Mouse (Mus musculus): ENCODE measurements around the gene Map2k5.

The Map2k5 gene

GRCm38 (mm10) chr9:63258768-63259167, 118.9 kb downstream of the Map2k5 start:
- no peak for DNase-seq (ENCODE audit: low read depth, low spot score)

GRCm38 (mm10) chr9:63257739-63258138, 120.0 kb downstream of the Map2k5 start:
- no peak for DNase-seq (ENCODE audit: low read depth, low spot score)

DNA sequence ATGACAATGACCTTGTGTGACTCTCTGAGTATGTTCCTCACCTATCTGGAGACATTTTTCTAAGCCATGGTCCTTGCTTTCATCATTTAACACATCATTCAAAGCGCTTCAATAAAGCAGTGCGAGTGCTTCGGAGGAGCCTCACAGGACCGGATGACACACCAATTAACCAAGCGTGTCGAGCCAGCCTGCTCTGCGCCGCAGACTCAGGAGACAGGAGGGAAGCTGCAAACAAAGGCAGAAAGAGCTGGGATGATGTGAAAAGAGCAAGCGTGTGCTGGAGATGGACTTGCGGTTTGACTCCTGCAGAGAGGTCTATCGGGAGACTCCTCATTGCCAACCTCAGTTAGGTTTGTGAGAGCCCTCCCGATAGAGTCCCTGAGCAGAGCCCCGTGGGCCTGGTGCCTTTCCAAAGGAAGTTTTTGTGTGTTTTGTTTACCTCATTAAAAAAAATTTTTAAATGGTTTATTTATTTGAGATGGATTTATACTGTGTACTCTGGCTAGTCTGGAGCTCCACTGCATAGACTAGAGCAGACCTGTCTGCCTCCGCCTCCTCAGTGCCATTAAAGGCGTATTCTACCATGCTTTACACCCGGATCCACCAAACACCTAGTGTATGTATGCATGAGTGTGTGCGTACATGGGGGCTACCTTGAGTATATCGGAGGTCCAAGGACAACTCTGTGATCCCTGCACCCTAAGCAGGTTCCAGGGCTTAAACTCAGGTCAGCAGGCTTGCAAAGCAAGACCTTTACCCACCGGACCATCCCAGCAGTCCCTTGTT, 126.7 kb downstream of the Map2k5 start:
- no peak for DNase-seq (ENCODE audit: low read depth, low spot score)

DNA sequence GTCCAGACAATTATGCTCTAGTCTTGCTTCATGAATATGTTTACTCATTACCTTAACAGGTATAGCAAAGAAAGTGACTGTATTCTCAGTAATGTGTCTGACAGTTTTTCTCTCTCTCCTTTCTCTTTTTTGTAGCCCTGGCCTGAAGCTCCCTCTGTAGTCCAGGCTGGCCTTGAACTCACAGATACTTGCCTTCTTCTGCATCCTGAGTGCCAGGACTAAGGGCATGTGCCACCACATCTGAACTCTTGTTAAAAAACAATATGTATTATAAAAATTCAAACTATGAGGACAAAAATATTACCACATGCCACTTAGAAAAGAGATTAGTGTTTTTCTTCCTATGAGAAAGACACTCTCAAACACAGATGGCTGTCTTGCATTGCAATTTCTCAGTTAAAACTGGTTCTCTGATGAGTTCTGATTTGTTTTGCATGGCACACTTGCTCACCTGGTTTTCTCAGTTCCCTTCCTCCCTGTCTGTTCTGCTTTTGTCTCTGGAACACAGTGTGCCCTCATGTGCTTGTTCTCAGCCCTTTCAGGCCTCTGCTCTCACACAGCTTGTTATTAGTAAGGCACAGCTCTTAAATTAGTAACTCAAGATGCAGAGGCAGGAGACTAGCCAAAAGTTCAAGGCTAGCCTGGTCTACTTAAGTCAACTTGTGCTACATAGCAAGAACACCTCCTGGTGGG, 129.5 kb downstream of the Map2k5 start:
- no peak for DNase-seq (ENCODE audit: low read depth, low spot score)

- no peak for DNase-seq (ENCODE audit: low read depth, low spot score)
These were observed 131.0 kb downstream of the Map2k5 start for GRCm38 (mm10) chr9:63246568-63247169.

DNA sequence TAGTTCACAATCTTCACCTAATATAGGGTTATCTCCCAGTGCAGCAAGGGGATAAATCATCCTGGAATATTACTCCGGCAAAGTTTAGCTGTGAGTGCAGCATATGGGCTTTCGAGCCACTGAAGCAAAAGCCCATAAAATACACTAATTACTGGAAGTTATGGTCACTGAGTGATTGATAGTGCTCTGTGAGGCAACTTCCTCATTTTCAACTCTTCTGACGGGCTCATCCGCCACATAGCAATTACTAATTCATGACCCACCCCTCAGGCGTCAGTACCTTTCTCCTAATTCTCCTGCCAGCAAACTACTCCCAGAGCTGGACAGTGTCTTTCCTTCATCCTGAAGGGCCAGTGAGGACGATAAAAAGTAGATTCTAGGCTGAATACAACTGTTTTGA, 135.7 kb downstream of the Map2k5 start:
- no peak for DNase-seq (ENCODE audit: low read depth, low spot score)

GRCm38 (mm10) chr9:63241241-63241640, 136.5 kb downstream of the Map2k5 start:
- DNase-seq (ENCODE audit: low read depth, low spot score) = no peak

DNA sequence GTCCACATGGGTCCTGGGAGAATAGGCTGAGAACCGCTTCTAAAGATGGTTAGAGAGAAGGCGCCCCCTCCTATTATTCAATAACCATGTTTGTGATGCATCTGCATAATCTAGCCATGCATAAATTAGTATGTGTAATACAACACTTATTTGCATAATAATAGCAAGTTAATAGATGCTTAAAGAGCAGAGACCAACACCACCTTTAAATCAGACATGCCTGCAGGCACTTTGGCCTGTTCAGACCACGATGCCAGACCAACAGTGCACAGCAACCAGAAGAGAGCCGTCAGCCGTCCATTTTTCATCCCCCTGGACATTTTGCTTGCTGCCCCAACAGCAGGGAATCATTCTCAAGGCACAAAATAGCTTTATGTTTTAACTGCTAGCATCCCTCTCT, 143.3 kb downstream of the Map2k5 start:
- DNase-seq (ENCODE audit: low read depth, low spot score) = no peak

DNA sequence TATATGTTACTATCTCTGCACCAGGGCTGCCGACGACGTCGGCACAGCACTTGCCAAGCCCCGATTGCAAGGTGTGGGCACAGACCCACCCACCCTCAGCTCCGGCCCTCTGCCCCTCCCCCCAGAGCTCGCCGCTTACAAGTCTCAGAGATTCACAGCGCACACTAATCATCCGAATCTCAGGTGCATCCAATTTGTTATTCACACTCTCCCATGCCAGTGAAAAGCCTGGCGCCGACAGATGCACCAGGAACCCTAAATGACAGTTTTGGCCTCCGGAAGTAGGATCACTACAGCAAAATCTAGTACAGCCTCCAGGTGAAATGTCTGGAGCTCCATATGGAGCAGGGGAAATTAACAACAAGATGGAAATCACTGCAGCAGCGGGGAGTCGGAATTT, 147.4 kb downstream of the Map2k5 start:
- DNase-seq (ENCODE audit: low read depth, low spot score) = no peak

GRCm38 (mm10) chr9:63229124-63229523, 148.6 kb downstream of the Map2k5 start:
- DNase-seq (ENCODE audit: low read depth, low spot score) = no peak

- no peak for DNase-seq (ENCODE audit: low read depth, low spot score)
These were observed 155.5 kb downstream of the Map2k5 start for GRCm38 (mm10) chr9:63222161-63222560.

- DNase-seq (ENCODE audit: low read depth, low spot score) = no peak
These were observed 157.9 kb downstream of the Map2k5 start for GRCm38 (mm10) chr9:63219851-63220250.

DNA sequence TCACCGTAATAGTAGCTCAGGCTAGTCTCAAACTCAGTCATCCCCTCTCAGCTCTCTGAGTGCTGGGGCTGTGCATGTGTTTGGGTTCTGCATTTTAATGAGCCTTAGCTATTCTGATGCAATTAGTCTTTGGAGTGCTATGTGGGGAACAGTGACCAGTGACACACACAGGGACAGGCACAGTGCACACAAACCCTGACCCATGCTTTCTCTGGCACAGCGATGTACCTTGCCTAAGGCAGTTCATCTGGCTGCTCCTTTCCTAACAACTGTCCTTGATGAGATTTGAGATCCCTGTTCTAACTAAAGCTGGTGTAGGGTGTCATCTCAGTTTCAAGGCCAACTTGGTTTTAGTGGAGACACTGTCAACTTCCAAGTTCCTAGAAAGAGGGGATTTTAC, 162.7 kb downstream of the Map2k5 start:
- no peak for DNase-seq (ENCODE audit: low read depth, low spot score)

- no peak for DNase-seq (ENCODE audit: low read depth, low spot score)
These were observed 170.9 kb downstream of the Map2k5 start for GRCm38 (mm10) chr9:63206769-63207276.

- DNase-seq (ENCODE audit: low read depth, low spot score) = no peak
These were observed 174.2 kb downstream of the Map2k5 start for GRCm38 (mm10) chr9:63203461-63203860.

GRCm38 (mm10) chr9:63201376-63202323, 176.1 kb downstream of the Map2k5 start:
- DNase-seq (ENCODE audit: low read depth, low spot score) = no peak

GRCm38 (mm10) chr9:63197252-63197651, 180.4 kb downstream of the Map2k5 start:
- DNase-seq (ENCODE audit: low read depth, low spot score) = no peak

DNA sequence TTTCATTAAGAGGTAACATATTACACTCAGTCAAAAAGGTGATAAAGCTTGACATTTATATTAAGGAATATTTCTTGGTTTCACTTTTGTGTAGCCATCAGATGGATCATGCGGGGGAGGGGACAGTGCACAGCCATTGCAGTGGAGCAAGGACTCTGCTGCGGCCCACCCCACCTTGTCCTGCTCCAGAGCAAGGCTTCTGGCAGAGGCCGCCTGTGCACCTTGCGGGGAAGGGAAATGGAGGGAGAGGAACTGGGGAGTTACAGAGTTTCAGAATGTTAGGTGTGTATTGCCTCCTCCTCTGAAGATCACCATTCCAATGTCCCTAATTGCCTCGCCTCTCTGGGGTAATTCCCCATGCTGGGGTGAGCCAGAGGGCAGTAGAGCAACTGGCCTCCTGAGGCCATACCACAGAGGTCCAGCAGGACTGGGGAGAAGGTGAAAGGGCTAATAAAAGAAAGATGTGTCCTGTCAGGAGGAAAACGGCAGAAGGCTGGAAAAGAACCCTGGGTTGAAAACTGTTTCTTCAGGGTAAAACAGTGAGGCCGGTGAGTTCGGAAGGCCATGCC, 181.5 kb downstream of the Map2k5 start:
- no peak for DNase-seq (ENCODE audit: low read depth, low spot score)

DNA sequence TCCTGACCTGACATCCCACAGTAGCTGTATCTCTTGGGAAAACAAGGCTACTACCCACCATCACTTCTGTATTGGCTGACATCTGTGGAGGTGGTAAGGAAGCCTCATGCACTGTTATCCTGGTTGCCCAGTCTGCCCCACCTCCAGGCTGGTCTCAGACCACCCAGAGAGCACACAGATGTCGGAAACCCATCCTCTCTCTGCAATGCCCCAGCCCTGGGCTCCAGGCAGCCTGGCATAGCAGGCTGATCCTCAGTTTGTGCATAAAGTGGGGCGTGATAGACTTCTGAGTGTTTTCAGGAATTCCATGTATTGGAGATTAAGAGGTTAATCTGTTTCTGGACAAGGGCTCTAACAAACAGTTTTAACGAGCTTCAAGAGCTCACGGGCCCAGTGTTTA, 182.2 kb downstream of the Map2k5 start:
- no peak for DNase-seq (ENCODE audit: low read depth, low spot score)

GRCm38 (mm10) chr9:63194791-63195190, 182.9 kb downstream of the Map2k5 start:
- DNase-seq (ENCODE audit: low read depth, low spot score) = no peak

DNA sequence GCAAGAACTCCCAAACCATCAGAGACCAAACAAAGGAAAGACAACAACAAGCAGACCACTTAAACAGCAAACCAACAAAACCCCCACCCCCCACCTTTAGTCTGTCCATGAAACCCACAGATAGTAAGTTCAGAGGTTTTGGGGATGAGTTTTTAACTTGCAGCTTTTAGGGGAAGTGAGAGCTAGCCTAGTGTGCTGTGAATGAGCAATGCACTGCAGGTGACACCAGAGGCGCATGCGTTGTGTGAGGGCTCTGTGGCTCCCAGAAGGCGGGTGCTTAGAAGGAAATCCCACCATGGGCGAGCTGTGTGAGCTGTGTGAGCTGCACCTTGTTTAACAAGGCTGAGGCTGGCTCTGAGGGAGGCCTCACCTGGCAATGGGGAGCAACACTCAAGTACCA, 184.9 kb downstream of the Map2k5 start:
- DNase-seq (ENCODE audit: low read depth, low spot score) = no peak

Data from WW6 (cell line).